Mouse (Mus musculus) intestine, embryonic 14.5 days (tissue): ENCODE results near the gene Ptprr. TPM values are rescaled to one million over a fixed set of nuclear protein-coding genes. Genes with fewer than 3 reads are reported as not detected.
A peak's percentile ranks its signal among the peaks of the same experiment; 100 is the strongest.

Experiments
- ATAC-seq: fragments of 200-750 bp; cut with Nextera tagmentation; replicated peaks from 2 replicates; pipeline ENCODE4 v1.8.0; 2017; ENCODE audit warnings: low read depth, moderate number of reproducible peaks, moderate TSS enrichment, moderate library complexity; ENCODE audit not compliant: low FRiP score, low TSS enrichment
- DNase-seq: peaks from one replicate; pipeline ENCODE4 v3.0.0-alpha.2; 2018; ENCODE audit warnings: low spot score
- H3K27ac ChIP-seq: fragments of 300-500 bp; sonication (generic); 2 replicates; pipeline ENCODE4 v1.5.1; 2014; ENCODE audit warnings: low read depth, mild to moderate bottlenecking, control low read depth
- H3K27me3 ChIP-seq: fragments of 300-500 bp; sonication (generic); replicated peaks from 2 replicates; pipeline ENCODE4 v1.6.1; 2014; ENCODE audit warnings: low read length, control low read depth; ENCODE audit not compliant: control insufficient read depth, insufficient read depth
- H3K36me3 ChIP-seq: fragments of 300-500 bp; sonication (generic); 2 replicates; pipeline ENCODE4 v1.6.1; 2014; ENCODE audit warnings: low read length, control low read depth; ENCODE audit not compliant: control insufficient read depth, insufficient read depth
- H3K4me1 ChIP-seq: fragments of 300-500 bp; sonication (generic); replicated peaks from 2 replicates; pipeline ENCODE4 v1.6.1; 2014; ENCODE audit warnings: low read length, control low read depth, mixed read lengths; ENCODE audit not compliant: control insufficient read depth, insufficient read depth
- H3K4me2 ChIP-seq: fragments of 300-500 bp; sonication (generic); 2 replicates; pipeline ENCODE4 v1.6.1; 2014; ENCODE audit warnings: low read length
- H3K4me3 ChIP-seq: fragments of 300-500 bp; sonication (generic); 2 replicates; pipeline ENCODE4 v1.5.1; 2014; ENCODE audit warnings: low read depth, low read length, control low read depth, mixed read lengths
- H3K9ac ChIP-seq: fragments of 300-500 bp; sonication (generic); 2 replicates; pipeline ENCODE4 v1.6.1; 2014; ENCODE audit warnings: mild to moderate bottlenecking, low read length
- H3K9me3 ChIP-seq: fragments of 300-500 bp; sonication (generic); 2 replicates; pipeline ENCODE4 v1.6.1; 2016; ENCODE audit warnings: low read length, control low read depth; ENCODE audit not compliant: control insufficient read depth
- WGBS: fragments of 180-500 bp; shearing (Covaris S2); extraction: QIAGEN DNeasy Blood & Tissue Kit; methylation state at CpG from one replicate; pipeline ENCODE4 v1.1.7; 2014; 5-methylcytosine and 5-hydroxymethylcytosine counted together
- polyA plus RNA-seq: library from polyadenylated mRNA; unstranded; fragments of >200 nt; fragmentation: Nextera tagmentation; extraction: Ambion mirVana; gene quantifications from 2 replicates; pipeline ENCODE4 v1.2.1, GENCODE M21; 2014

Gene Ptprr
- polyA plus RNA-seq, 1 experiment from 2014 or later, result 4.7 TPM

GRCm38 (mm10) chr10:116208727-116209115, 190.7 kb downstream of the Ptprr start:
- no peaks in the 10 kb centered on the region for H3K4me1 ChIP-seq
- H3K4me3 ChIP-seq, result no peak overlapping the region
- no peaks in the 10 kb centered on the region for H3K36me3 ChIP-seq
- no peak overlapping the region for H3K9ac ChIP-seq
- no peak for DNase-seq
- no peak for ATAC-seq
- H3K4me2 ChIP-seq, result no peak overlapping the region
- 60% methylated on average over 9 of the region's 9 CpGs for WGBS
- no peak overlapping the region for H3K27ac ChIP-seq
- no peaks in the 10 kb centered on the region for H3K27me3 ChIP-seq
- H3K9me3 ChIP-seq, result no peaks in the 10 kb centered on the region

GRCm38 (mm10) chr10:116212127-116212526, 194.1 kb downstream of the Ptprr start:
- no peaks in the 10 kb centered on the region for H3K4me1 ChIP-seq
- H3K4me3 ChIP-seq, result no peak overlapping the region
- no peaks in the 10 kb centered on the region for H3K36me3 ChIP-seq
- no peak overlapping the region for H3K4me2 ChIP-seq
- H3K27me3 ChIP-seq, result no peaks in the 10 kb centered on the region
- H3K27ac ChIP-seq, result no peak overlapping the region
- H3K9me3 ChIP-seq, result no peaks in the 10 kb centered on the region
- H3K9ac ChIP-seq, result no peak overlapping the region
- no peak; the same call in 1 of the 2 replicates for ATAC-seq
- DNase-seq, result no peak
- 12% methylated on average over 3 of the region's 3 CpGs for WGBS

- peaks cover 3% of the 10 kb centered on the region; the same call in 1 of the 2 replicates for H3K4me1 ChIP-seq
- DNase-seq (no peak), ATAC-seq (no peak)
- H3K9me3 ChIP-seq, result no peaks in the 10 kb centered on the region
- no peak overlapping the region for H3K27ac ChIP-seq
- WGBS, result 64% methylated on average over 12 of the region's 12 CpGs
- H3K27me3 ChIP-seq, result no peaks in the 10 kb centered on the region
- H3K36me3 ChIP-seq, result no peaks in the 10 kb centered on the region
- H3K4me2 ChIP-seq, result no peak overlapping the region
- H3K9ac ChIP-seq, result no peak overlapping the region
- H3K4me3 ChIP-seq, result no peak overlapping the region
Observed at GRCm38 (mm10) chr10:116220336-116221118, 202.5 kb downstream of the Ptprr start.

- Histone ChIP-seq H3K36me3 (no peaks in the 10 kb centered on the region), H3K4me3 (no peak overlapping the region), H3K9ac (no peak overlapping the region), H3K27me3 (no peaks in the 10 kb centered on the region), H3K4me2 (no peak overlapping the region), H3K4me1 (no peaks in the 10 kb centered on the region), H3K27ac (no peak overlapping the region), H3K9me3 (no peaks in the 10 kb centered on the region)
- no peak for DNase-seq
- 58% methylated on average over 5 of the region's 5 CpGs for WGBS
- ATAC-seq, result no peak
Observed at GRCm38 (mm10) chr10:116235299-116235698, 217.3 kb downstream of the Ptprr start.

GRCm38 (mm10) chr10:116242200-116242599, 224.2 kb downstream of the Ptprr start:
- WGBS, result 51% methylated on average over 7 of the region's 7 CpGs

GRCm38 (mm10) chr10:116243373-116243772, 225.4 kb downstream of the Ptprr start:
- H3K4me2 ChIP-seq, result no peak overlapping the region
- H3K4me3 ChIP-seq, result no peak overlapping the region
- no peaks in the 10 kb centered on the region for H3K27me3 ChIP-seq
- H3K36me3 ChIP-seq, result no peaks in the 10 kb centered on the region
- DNase-seq, result no peak
- no peaks in the 10 kb centered on the region for H3K9me3 ChIP-seq
- WGBS, result 41% methylated on average over 7 of the region's 7 CpGs
- no peak overlapping the region for H3K9ac ChIP-seq
- H3K4me1 ChIP-seq, result no peaks in the 10 kb centered on the region
- H3K27ac ChIP-seq, result no peak overlapping the region
- no peak for ATAC-seq

More at GRCm38 (mm10) chr10:116242200-116242599, 224.2 kb downstream of the Ptprr start:
- Histone ChIP-seq H3K9me3 (no peaks in the 10 kb centered on the region), H3K4me3 (no peak overlapping the region), H3K9ac (no peak overlapping the region), H3K27me3 (no peaks in the 10 kb centered on the region), H3K27ac (no peak overlapping the region), H3K4me1 (no peaks in the 10 kb centered on the region), H3K4me2 (no peak overlapping the region), H3K36me3 (no peaks in the 10 kb centered on the region)
- ATAC-seq, result no peak
- DNase-seq, result no peak

GRCm38 (mm10) chr10:116245632-116246031, 227.6 kb downstream of the Ptprr start:
- no peak overlapping the region for H3K9ac ChIP-seq
- DNase-seq (no peak), ATAC-seq (no peak)
- no peaks in the 10 kb centered on the region for H3K4me1 ChIP-seq
- no peak overlapping the region for H3K4me3 ChIP-seq
- no peaks in the 10 kb centered on the region for H3K36me3 ChIP-seq
- H3K27me3 ChIP-seq, result no peaks in the 10 kb centered on the region
- 67% methylated on average over 2 of the region's 2 CpGs for WGBS
- no peaks in the 10 kb centered on the region for H3K9me3 ChIP-seq
- no peak overlapping the region for H3K27ac ChIP-seq
- H3K4me2 ChIP-seq, result no peak overlapping the region

GRCm38 (mm10) chr10:116252668-116253067, 234.7 kb downstream of the Ptprr start:
- 87% methylated on average over 7 of the region's 7 CpGs for WGBS
- Histone ChIP-seq H3K4me3 (no peak overlapping the region), H3K27me3 (no peaks in the 10 kb centered on the region), H3K4me2 (no peak overlapping the region), H3K36me3 (no peaks in the 10 kb centered on the region), H3K9ac (no peak overlapping the region), H3K4me1 (no peaks in the 10 kb centered on the region), H3K9me3 (no peaks in the 10 kb centered on the region), H3K27ac (no peak overlapping the region)
- no peak for ATAC-seq
- DNase-seq, result no peak

GRCm38 (mm10) chr10:116253972-116254371, 236.0 kb downstream of the Ptprr start:
- Histone ChIP-seq H3K4me3 (no peak overlapping the region), H3K4me1 (no peaks in the 10 kb centered on the region), H3K27ac (no peak overlapping the region), H3K27me3 (no peaks in the 10 kb centered on the region), H3K9ac (no peak overlapping the region), H3K9me3 (no peaks in the 10 kb centered on the region), H3K36me3 (no peaks in the 10 kb centered on the region), H3K4me2 (no peak overlapping the region)
- ATAC-seq, result peak; percentile 91
- no peak for DNase-seq
- WGBS, result 42% methylated on average over 6 of the region's 6 CpGs
